Mouse (Mus musculus): ENCODE measurements around the gene Fgf12. TPM values are rescaled to one million over a fixed set of nuclear protein-coding genes. Genes with fewer than 3 reads are reported as not detected.

Fgf12 gene
- polyA plus RNA-seq, 1 experiment from 2014 or later: 59.4 TPM

DNA sequence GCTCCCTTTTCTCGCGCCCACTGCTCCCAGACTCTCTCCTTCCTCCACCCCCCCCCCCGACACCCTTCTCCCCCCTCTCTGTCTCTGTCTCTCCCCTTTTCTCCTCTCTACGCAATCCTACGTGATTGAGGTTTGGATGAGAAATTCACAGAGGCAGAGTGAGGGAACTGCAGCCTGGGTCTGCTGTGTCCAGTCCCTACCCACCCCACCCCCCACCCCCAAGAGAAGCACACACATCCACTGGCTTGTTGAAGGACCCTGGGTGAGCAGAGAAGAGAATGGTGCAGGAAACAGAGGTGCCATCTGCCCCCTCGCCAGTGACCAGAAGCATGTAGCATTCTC, 305.8 kb downstream of the Fgf12 start:
- peak; percentile 37 for DNase-seq (ENCODE audit: low spot score)
- ATAC-seq (ENCODE audit: low FRiP score): peak; percentile 68

DNA sequence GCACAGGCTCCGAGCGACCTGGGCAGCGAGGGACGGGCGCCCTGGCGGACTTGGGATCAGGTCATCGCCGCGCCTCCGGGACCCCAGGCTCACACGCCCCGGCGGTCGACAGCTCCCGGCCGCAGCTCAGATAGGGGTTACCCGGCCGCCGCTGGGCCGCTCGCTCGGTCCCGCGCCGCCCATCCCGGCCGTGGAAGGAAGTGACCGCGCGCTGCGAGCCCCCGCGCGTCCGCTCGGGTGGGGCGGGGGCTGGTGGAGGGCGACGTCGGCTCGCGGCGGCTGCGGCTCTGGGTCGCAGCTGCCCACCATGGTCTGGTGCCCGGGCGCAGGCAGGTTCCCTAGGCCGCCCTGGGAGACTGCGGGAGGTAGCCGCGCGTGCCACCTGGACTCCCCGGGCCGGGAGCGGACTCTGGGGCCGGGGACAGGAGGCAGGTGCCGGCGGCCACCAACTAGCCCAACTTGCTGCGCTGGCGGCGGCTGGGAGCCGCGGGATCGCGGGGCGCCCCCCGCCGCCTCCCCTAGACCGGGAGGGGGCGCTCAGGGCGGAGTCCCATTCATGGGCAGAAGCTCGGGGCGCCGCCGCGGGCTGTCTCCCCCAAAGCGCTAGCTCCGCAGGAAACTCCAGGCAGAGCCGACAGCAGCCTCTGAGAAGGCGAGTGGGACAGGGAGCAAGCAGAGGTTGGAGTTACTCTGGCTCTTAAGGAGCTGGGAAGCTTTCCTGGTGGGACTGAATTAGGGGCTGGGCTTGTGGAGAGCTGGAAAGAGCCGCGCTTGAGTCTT, 306.3 kb downstream of the Fgf12 start:
- H3K4me2 ChIP-seq (replicated peaks): peak overlapping the region; percentile 92

More for the DNA sequence above, 305.8 kb downstream of the Fgf12 start:
- Histone ChIP-seq H3K36me3 (replicated peaks; ENCODE audit: control insufficient read depth, insufficient read depth) (no peaks in the 10 kb centered on the region), H3K4me2 (replicated peaks) (peak overlapping the region; percentile 92), H3K27ac (peak overlapping the region; percentile 91), H3K9ac (peak overlapping the region; percentile 91), H3K4me1 (replicated peaks; ENCODE audit: control insufficient read depth, insufficient read depth, low read length) (0 out of 2 replicates have a peak, but pooled peaks cover 5% of the 10 kb centered on the region), H3K9me3 (ENCODE audit: control insufficient read depth, low read length) (no peaks in the 10 kb centered on the region), H3K27me3 (ENCODE audit: control insufficient read depth, insufficient read depth, low read length) (peaks cover 3% of the 10 kb centered on the region), H3K4me3 (replicated peaks; ENCODE audit: low read length) (peak overlapping the region; percentile 86)
- 1% methylated on average over 4 of the region's 6 CpGs for whole genome bisulfite sequencing

DNA sequence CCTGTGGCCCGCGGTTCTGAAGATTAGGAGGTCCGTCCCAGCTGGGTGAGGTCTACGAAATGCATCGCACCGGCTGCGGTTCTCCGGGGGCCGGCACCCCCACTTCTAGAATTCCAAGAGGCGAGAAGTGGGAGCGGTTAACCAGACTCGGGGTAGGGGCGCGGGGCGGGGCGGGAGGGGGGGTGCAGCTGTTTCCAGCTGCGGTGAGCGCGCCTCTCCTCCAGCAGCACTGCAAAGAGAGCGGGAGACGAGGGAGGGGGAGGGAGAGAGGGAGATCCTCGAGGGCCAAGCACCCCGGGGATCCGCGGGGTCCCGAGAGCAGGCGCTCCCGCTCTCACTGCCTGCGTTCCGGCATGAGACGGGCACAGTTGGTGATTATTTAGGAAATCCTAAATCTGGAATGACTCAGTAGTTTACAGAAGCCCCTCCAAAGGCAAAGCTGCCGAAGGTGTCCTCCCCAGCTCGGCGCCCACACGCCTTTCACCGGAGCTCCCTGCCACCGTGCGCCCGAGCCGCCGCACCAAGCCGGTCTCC, 307.0 kb downstream of the Fgf12 start:
- H3K27me3 ChIP-seq (ENCODE audit: control insufficient read depth, insufficient read depth, low read length): peaks cover 3% of the 10 kb centered on the region
- H3K36me3 ChIP-seq (replicated peaks; ENCODE audit: control insufficient read depth, insufficient read depth): no peaks in the 10 kb centered on the region
- 1% methylated on average over 41 of the region's 42 CpGs for WGBS
- H3K9ac ChIP-seq: peak overlapping the region; percentile 91
- DNase-seq (ENCODE audit: low spot score) (peak; percentile 49), ATAC-seq (ENCODE audit: low FRiP score) (peak; percentile 62)
- H3K9me3 ChIP-seq (ENCODE audit: control insufficient read depth, low read length): no peaks in the 10 kb centered on the region
- H3K4me3 ChIP-seq (replicated peaks; ENCODE audit: low read length): peak overlapping the region; percentile 86
- peak overlapping the region; percentile 91 for H3K27ac ChIP-seq
- H3K4me1 ChIP-seq (replicated peaks; ENCODE audit: control insufficient read depth, insufficient read depth, low read length): 0 out of 2 replicates have a peak, but pooled peaks cover 5% of the 10 kb centered on the region
- H3K4me2 ChIP-seq (replicated peaks): peak overlapping the region; percentile 92

More for the DNA sequence above, 306.3 kb downstream of the Fgf12 start:
- DNase-seq (ENCODE audit: low spot score) (peak; percentile 36), ATAC-seq (ENCODE audit: low FRiP score) (peak; percentile 75)
- Histone ChIP-seq H3K4me3 (replicated peaks; ENCODE audit: low read length) (peak overlapping the region; percentile 86), H3K4me1 (replicated peaks; ENCODE audit: control insufficient read depth, insufficient read depth, low read length) (0 out of 2 replicates have a peak, but pooled peaks cover 5% of the 10 kb centered on the region), H3K36me3 (replicated peaks; ENCODE audit: control insufficient read depth, insufficient read depth) (no peaks in the 10 kb centered on the region), H3K27ac (peak overlapping the region; percentile 91), H3K27me3 (ENCODE audit: control insufficient read depth, insufficient read depth, low read length) (peaks cover 3% of the 10 kb centered on the region), H3K9me3 (ENCODE audit: control insufficient read depth, low read length) (no peaks in the 10 kb centered on the region), H3K9ac (peak overlapping the region; percentile 91)
- under 1% methylated on average over 79 of the region's 82 CpGs for WGBS

DNA sequence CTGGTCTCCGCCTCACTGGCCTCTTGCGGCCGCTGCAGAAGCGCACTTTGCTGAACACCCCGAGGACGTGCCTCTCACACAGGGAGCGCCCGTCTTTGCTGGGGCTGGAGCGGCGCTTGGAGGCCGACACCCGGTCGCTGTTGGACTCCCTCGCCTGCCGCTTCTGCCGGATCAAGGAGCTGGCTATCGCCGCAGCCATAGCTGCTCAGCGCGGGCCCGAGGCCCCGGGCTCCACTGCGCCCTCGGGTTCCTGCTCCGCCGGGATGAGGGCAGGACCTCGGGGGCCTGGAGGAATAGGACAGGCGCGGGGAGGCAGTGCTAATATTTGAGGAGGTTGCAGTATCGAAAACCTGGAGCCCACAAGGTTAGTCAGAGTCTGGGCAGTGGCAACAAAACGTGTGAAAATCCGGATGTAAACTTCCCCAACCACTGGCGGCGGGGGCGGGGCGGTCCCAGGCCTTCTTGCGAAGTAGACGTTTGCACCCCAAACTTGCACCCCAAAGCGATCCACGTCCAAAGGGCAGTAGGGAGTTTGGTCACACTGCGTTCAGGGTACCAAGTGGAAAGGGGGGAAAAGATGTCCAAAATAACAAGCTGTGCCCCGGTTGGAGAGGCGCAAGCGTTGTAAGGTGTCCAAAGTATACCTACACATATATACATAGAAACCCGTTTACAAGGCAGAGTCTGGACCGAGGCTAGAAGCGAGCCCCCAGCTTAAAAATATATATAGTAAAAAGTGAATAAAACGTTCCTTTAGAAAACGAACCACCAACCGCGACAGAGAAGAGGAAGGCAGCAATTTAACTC, 307.7 kb downstream of the Fgf12 start:
- Histone ChIP-seq H3K4me1 (replicated peaks; ENCODE audit: control insufficient read depth, insufficient read depth, low read length) (0 out of 2 replicates have a peak, but pooled peaks cover 5% of the 10 kb centered on the region), H3K9ac (peak overlapping the region; percentile 91), H3K27ac (peak overlapping the region; percentile 91), H3K4me3 (replicated peaks; ENCODE audit: low read length) (peak overlapping the region; percentile 86), H3K9me3 (ENCODE audit: control insufficient read depth, low read length) (no peaks in the 10 kb centered on the region), H3K4me2 (replicated peaks) (peak overlapping the region; percentile 92), H3K27me3 (ENCODE audit: control insufficient read depth, insufficient read depth, low read length) (peaks cover 3% of the 10 kb centered on the region), H3K36me3 (replicated peaks; ENCODE audit: control insufficient read depth, insufficient read depth) (no peaks in the 10 kb centered on the region)
- peak; percentile 36 for DNase-seq (ENCODE audit: low spot score)
- ATAC-seq (ENCODE audit: low FRiP score): peak; percentile 50; the same call in 1 of the 2 replicates
- under 1% methylated on average over 51 of the region's 51 CpGs for WGBS

DNA sequence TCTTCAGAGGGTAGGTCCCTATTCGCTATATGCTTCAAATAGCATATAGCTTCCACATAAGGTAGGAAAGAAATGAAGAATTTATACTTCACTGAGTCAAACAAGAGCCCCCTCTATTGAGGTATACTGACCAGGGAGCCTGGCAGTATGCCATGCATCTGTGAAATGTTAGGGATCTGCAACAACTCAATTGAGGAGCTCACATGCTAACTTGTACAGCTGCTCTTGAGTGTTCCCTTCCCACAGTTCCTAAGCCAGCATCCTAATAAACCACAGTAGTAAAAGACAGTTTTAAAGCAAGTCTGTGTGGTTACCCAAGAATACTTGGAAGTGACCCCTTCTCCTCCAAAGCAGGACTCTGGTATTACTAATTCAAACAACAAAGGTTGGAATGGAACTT, 331.3 kb downstream of the Fgf12 start:
- Histone ChIP-seq H3K36me3 (replicated peaks; ENCODE audit: control insufficient read depth, insufficient read depth) (no peaks in the 10 kb centered on the region), H3K9me3 (ENCODE audit: control insufficient read depth, low read length) (no peaks in the 10 kb centered on the region), H3K27me3 (ENCODE audit: control insufficient read depth, insufficient read depth, low read length) (no peaks in the 10 kb centered on the region), H3K4me2 (replicated peaks) (no peak overlapping the region), H3K9ac (no peak overlapping the region), H3K27ac (no peak overlapping the region), H3K4me3 (replicated peaks; ENCODE audit: low read length) (no peak overlapping the region), H3K4me1 (replicated peaks; ENCODE audit: control insufficient read depth, insufficient read depth, low read length) (no peaks in the 10 kb centered on the region)
- 81% methylated on average over 1 of the region's 1 CpGs for WGBS
- DNase-seq (ENCODE audit: low spot score) (no peak), ATAC-seq (ENCODE audit: low FRiP score) (no peak)

DNA sequence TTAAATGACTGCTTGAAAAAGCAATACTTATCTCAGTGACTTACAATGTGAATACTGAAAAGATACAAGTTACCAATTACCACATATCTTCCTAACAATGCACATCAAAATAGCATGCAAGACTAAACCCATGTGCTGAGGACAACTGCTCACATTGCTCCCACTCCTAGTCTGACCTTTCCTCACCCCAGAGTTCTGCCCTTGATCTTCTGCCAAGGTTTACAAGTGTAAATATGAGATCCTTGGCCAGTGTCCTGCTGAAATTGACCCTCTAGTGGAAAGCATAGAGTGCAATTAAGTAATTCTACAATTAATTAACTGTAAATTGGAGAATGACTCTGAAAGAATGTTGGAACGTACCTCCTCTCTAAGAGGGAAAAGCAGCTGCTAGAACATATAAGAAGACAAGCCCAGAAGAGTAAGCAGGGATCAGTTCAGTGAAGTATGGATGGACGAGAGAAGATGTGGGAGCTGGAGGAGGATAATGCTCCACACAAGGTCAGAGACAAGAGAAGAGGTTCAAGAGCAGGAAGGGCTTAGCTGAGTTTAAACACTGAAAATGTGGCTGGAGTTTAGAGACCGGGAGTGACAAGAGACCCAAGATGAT, 333.1 kb downstream of the Fgf12 start:
- no peaks in the 10 kb centered on the region for H3K27me3 ChIP-seq (ENCODE audit: control insufficient read depth, insufficient read depth, low read length)
- H3K9me3 ChIP-seq (ENCODE audit: control insufficient read depth, low read length): no peaks in the 10 kb centered on the region
- H3K36me3 ChIP-seq (replicated peaks; ENCODE audit: control insufficient read depth, insufficient read depth): no peaks in the 10 kb centered on the region
- no peaks in the 10 kb centered on the region for H3K4me1 ChIP-seq (replicated peaks; ENCODE audit: control insufficient read depth, insufficient read depth, low read length)
- no peak for DNase-seq (ENCODE audit: low spot score)
- H3K27ac ChIP-seq: no peak overlapping the region
- H3K4me2 ChIP-seq (replicated peaks): no peak overlapping the region
- no peak for ATAC-seq (ENCODE audit: low FRiP score)
- H3K4me3 ChIP-seq (replicated peaks; ENCODE audit: low read length): no peak overlapping the region
- H3K9ac ChIP-seq: no peak overlapping the region
- 83% methylated on average over 3 of the region's 3 CpGs for WGBS

DNA sequence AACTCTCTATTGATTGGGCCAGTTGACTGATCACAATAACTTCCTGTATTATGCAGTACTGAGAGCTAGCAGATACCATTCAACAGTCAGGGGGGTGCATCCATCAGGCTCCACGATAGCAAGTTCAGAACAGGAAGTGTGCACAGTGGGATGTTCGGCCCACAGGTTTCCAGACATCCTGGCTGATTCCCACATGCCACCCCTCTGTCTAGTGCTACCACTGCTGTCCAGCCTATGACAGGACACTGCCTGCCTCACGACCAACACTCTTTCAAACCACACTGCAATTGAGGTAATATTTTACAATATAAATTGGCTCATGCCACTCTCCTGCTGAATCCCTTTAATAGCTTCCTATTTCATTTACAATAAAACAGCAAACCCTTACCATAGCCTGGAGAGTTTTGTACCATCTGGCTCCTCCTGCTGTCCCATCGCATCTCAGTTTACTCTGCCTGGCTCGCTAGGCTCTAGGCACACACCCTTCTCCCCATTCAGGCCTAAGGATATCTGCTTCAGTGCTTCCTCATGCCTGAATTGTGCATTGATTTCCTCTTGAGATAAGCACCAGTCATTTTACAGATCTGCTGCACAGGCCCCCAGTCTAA, 341.6 kb downstream of the Fgf12 start:
- Histone ChIP-seq H3K9me3 (ENCODE audit: control insufficient read depth, low read length) (no peaks in the 10 kb centered on the region), H3K4me2 (replicated peaks) (no peak overlapping the region), H3K4me3 (replicated peaks; ENCODE audit: low read length) (no peak overlapping the region), H3K9ac (no peak overlapping the region), H3K27ac (no peak overlapping the region), H3K4me1 (replicated peaks; ENCODE audit: control insufficient read depth, insufficient read depth, low read length) (no peaks in the 10 kb centered on the region; the same call in 1 of the 2 replicates), H3K36me3 (replicated peaks; ENCODE audit: control insufficient read depth, insufficient read depth) (no peaks in the 10 kb centered on the region), H3K27me3 (ENCODE audit: control insufficient read depth, insufficient read depth, low read length) (no peaks in the 10 kb centered on the region)
- no peak for DNase-seq (ENCODE audit: low spot score)
- ATAC-seq (ENCODE audit: low FRiP score): no peak; the same call in 1 of the 2 replicates
- WGBS: 77% methylated on average over 5 of the region's 5 CpGs

DNA sequence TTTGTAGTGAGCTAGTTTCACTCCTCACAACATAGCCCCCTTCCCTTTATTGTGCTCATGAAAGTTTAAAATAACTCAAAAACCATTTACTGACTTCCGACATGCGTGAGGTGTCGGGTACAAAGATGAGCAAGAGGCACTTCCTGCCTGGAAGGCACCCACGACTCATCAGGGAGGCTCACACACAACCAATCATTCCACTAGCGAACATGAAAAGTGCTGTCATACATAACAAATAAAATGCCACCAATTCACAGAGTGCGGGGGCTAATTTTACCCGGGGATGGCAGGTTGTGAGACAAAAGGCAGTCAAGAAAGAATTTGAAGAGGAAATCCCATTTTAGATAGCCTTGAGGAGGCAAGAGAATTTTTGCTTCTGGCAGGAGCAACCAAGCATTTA, 344.6 kb downstream of the Fgf12 start:
- H3K4me1 ChIP-seq (replicated peaks; ENCODE audit: control insufficient read depth, insufficient read depth, low read length): no peaks in the 10 kb centered on the region; the same call in 1 of the 2 replicates
- no peak overlapping the region for H3K27ac ChIP-seq

More for the DNA sequence above, 344.6 kb downstream of the Fgf12 start:
- Histone ChIP-seq H3K9me3 (ENCODE audit: control insufficient read depth, low read length) (no peaks in the 10 kb centered on the region), H3K36me3 (replicated peaks; ENCODE audit: control insufficient read depth, insufficient read depth) (no peaks in the 10 kb centered on the region), H3K27me3 (ENCODE audit: control insufficient read depth, insufficient read depth, low read length) (no peaks in the 10 kb centered on the region), H3K4me3 (replicated peaks; ENCODE audit: low read length) (no peak overlapping the region), H3K9ac (no peak overlapping the region), H3K4me2 (replicated peaks) (no peak overlapping the region)
- WGBS: 63% methylated on average over 7 of the region's 7 CpGs
- DNase-seq (ENCODE audit: low spot score) (no peak), ATAC-seq (ENCODE audit: low FRiP score) (no peak)
